Mouse (Mus musculus): ENCODE measurements around the gene Ccdc60. TPM values are rescaled to one million over a fixed set of nuclear protein-coding genes. Genes with fewer than 3 reads are reported as not detected.

Gene Ccdc60
- 0.08 TPM for polyA plus RNA-seq (2017; shearing (Covaris generic))

DNA sequence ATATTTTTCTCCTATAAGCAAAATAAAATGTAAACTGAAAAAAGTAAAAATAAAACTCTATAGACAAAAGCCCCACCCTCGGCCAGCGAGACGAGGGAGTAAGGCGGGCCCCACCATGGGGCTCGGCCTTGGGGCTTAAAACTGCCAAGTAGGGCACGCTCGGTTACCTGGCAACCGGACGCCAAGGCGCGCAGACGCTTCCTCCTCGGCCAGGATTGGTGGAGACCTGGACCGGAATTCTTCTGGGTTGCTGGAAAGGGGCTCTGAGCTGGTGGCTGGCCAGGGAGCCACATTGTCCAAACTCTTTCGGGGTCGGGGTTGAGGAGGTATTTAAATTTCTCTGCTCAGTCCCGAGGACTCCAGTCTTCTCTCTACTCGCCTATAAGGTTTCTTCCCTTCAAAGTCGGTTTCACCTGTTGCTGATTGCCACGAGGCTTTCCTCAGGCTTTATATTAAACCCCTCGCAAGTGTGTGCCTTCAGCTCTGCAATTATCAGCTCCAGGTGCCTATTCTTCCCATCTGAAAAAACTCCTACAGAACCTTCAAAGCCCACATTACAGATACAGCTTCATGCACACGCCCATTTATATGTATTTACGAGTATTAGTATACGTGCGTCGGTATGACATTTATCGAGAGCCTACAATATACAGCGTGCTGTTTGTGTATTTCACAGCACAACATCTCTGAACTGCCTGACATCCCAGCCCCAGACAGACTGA is at the start of gene Ccdc60:
Gene Ccdc60 (minus strand): TSS at position 137 of the 722 bp plus-strand sequence.

DNA sequence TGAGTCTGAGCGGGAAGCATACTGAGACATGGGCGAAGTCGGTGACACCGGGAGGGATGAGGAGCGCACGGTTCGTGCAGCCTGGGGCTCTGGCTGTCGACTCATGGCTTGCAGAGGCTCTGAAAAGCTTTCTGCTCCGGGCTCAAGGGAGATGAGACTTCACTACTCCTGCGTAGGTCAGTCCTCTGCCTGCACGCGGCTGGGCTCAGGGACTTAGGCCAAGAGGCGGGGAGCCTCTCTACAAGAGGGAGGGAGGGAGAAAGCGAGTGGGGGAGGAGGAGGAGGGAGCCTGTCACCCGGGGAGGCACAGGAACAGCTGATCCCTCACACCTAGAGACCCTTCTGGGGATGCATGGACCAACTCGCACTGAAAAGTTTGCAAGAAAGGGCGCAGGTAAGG is 205.7 kb downstream of the Ccdc60 start, which contains the start of gene Tmem233:
Gene Tmem233 (minus strand): TSS at position 164 of the 400 bp plus-strand sequence.

Other genes starting within 250 kb of the Ccdc60 start
- gene Tmem233, start 205.7 kb downstream of the Ccdc60 start, polyA plus RNA-seq (2017; shearing (Covaris generic)), result not detected
- gene Hspb8, start 133.9 kb upstream of the Ccdc60 start, polyA plus RNA-seq (2017; shearing (Covaris generic)), result not detected